Mouse (Mus musculus) G1E (cell line): ENCODE results near the gene Ccr2. TPM values are rescaled to one million over a fixed set of nuclear protein-coding genes. Genes with fewer than 3 reads are reported as not detected.

Experiments
- ATAC-seq: 2 replicates; pipeline ENCODE4 v1.8.0; 2016; ENCODE audit warnings: mild to moderate bottlenecking; ENCODE audit not compliant: insufficient number of reproducible peaks, poor library complexity, low FRiP score, severe bottlenecking; ENCODE audit errors: extremely low read depth
- DNase-seq: peaks from one replicate; pipeline ENCODE4 v3.0.0; 2012; ENCODE audit warnings: low spot score
- H3K27me3 ChIP-seq: 2 replicates; pipeline ENCODE4 v1.6.1; 2012; ENCODE audit warnings: mild to moderate bottlenecking, low read length, inconsistent platforms; ENCODE audit not compliant: insufficient read depth
- H3K36me3 ChIP-seq: replicated peaks from 2 replicates; pipeline ENCODE3; 2012; ENCODE audit warnings: mild to moderate bottlenecking, inconsistent platforms
- H3K4me1 ChIP-seq: 2 replicates; pipeline ENCODE4 v1.6.1; 2012; ENCODE audit warnings: low read depth, low read length, inconsistent platforms, mixed read lengths; ENCODE audit not compliant: insufficient read depth
- H3K4me3 ChIP-seq: 2 replicates; pipeline ENCODE4 v1.5.1; 2012; ENCODE audit warnings: low read depth, mild to moderate bottlenecking, inconsistent platforms, low read length, moderate library complexity, mixed read lengths
- H3K9me3 ChIP-seq: replicated peaks from 2 replicates; pipeline ENCODE4 v1.6.1; 2012; ENCODE audit warnings: inconsistent platforms
- CTCF ChIP-seq: IDR thresholded peaks from 2 replicates; pipeline ENCODE4 v1.5.1; 2012; ENCODE audit warnings: low read depth, low read length, inconsistent platforms, mixed read lengths
- GATA1 ChIP-seq: IDR thresholded peaks from 2 replicates; pipeline ENCODE4 v1.6.1; 2012; ENCODE audit warnings: borderline replicate concordance, low read length, inconsistent platforms, mixed read lengths
- GATA2 ChIP-seq: IDR thresholded peaks from 2 replicates; pipeline ENCODE4 v1.6.1; 2012; ENCODE audit warnings: low read depth, low read length, inconsistent platforms, borderline replicate concordance
- POLR2AphosphoS5 ChIP-seq: IDR thresholded peaks from 2 replicates; pipeline ENCODE4 v1.6.1; 2012; ENCODE audit warnings: low read depth, low read length, inconsistent platforms; ENCODE audit not compliant: insufficient replicate concordance
- TAL1 ChIP-seq: conservative IDR thresholded peaks from 2 replicates; pipeline ENCODE4 v1.6.1; 2012; ENCODE audit warnings: low read depth, low read length, inconsistent platforms, mixed read lengths
- polyA plus RNA-seq: library from polyadenylated mRNA; stranded (reverse); fragments of >175 nt; gene quantifications from 2 replicates; pipeline ENCODE4 v1.2.3, GENCODE M21; 2012
- total RNA-seq, 2 experiments: library from RNA; stranded (forward) in 1 of 2; stranded (reverse) in 1 of 2; fragments of 200-1000 nt in 1 of 2; fragments of >200 nt in 1 of 2; fragmentation: Nextera tagmentation in 1 of 2; gene quantifications; 2 replicates each; pipeline ENCODE4 v1.2.3; 2014 to 2017

Gene Ccr2
- total and polyA plus RNA-seq, 3 experiments = 0.93 TPM; not detected in 2

- no peaks in the 10 kb centered on the region for H3K9me3 ChIP-seq
- peaks cover 3% of the 10 kb centered on the region; the same call in 1 of the 2 replicates for H3K27me3 ChIP-seq
- H3K36me3 ChIP-seq = no peaks in the 10 kb centered on the region
- ATAC-seq (no peak), DNase-seq (no peak)
- no peaks in the 10 kb centered on the region; the same call in 1 of the 2 replicates for H3K4me1 ChIP-seq
- TF ChIP-seq POLR2AphosphoS5 (no peak), TAL1 (no peak), CTCF (no peak), GATA2 (no peak), GATA1 (no peak)
- no peak overlapping the region for H3K4me3 ChIP-seq
These were observed 44.6 kb downstream of the Ccr2 start for GRCm38 (mm10) chr9:124146307-124146706.

Other genes with a start within 250 kb of the Ccr2 start
- gene Xcr1, start 239.9 kb upstream of the Ccr2 start, total RNA-seq (2014; fragmentation: Nextera tagmentation) = not detected in 2 replicates
- gene Xcr1, start 239.9 kb upstream of the Ccr2 start, total RNA-seq (2017) = 0.06 and 0.11 TPM in 2 replicates
- gene Xcr1, start 239.9 kb upstream of the Ccr2 start, polyA plus RNA-seq = not detected in 2 replicates
- gene Ccr1, start 133.3 kb upstream of the Ccr2 start, total RNA-seq (2014; fragmentation: Nextera tagmentation) = 1.8 and 2.2 TPM in 2 replicates
- 3.7 and 3.9 TPM in 2 replicates for gene Ccr1, start 133.3 kb upstream of the Ccr2 start, total RNA-seq (2017)
- gene Ccr1, start 133.3 kb upstream of the Ccr2 start, polyA plus RNA-seq = 0.03 and 0.04 TPM in 2 replicates
- not detected in 2 replicates for gene Ccr1l1, start 123.5 kb upstream of the Ccr2 start, total RNA-seq (2014; fragmentation: Nextera tagmentation)
- gene Ccr1l1, start 123.5 kb upstream of the Ccr2 start, total RNA-seq (2017) = 0.11 and 0.46 TPM in 2 replicates
- gene Ccr1l1, start 123.5 kb upstream of the Ccr2 start, polyA plus RNA-seq = not detected in 2 replicates
- gene Ccr3, start 80.0 kb upstream of the Ccr2 start, total RNA-seq (2014; fragmentation: Nextera tagmentation) = 0.34 TPM in 1 of 2 replicates, not detected in the other
- gene Ccr3, start 80.0 kb upstream of the Ccr2 start, total RNA-seq (2017) = 0.11 and 0.12 TPM in 2 replicates
- gene Ccr3, start 80.0 kb upstream of the Ccr2 start, polyA plus RNA-seq = not detected in 2 replicates
- not detected in 2 replicates for gene Ccr5, start 19.6 kb downstream of the Ccr2 start, total RNA-seq (2014; fragmentation: Nextera tagmentation)
- gene Ccr5, start 19.6 kb downstream of the Ccr2 start, total RNA-seq (2017) = 0.17 and 0.22 TPM in 2 replicates
- gene Ccr5, start 19.6 kb downstream of the Ccr2 start, polyA plus RNA-seq = not detected in 2 replicates
- 17.5 and 19.3 TPM in 2 replicates for gene 2010315B03Rik, start 210.7 kb downstream of the Ccr2 start, total RNA-seq (2014; fragmentation: Nextera tagmentation)
- 25.6 and 30.5 TPM in 2 replicates for gene 2010315B03Rik, start 210.7 kb downstream of the Ccr2 start, total RNA-seq (2017)
- gene 2010315B03Rik, start 210.7 kb downstream of the Ccr2 start, polyA plus RNA-seq = 0.31 and 0.50 TPM in 2 replicates